Mouse (Mus musculus) liver, embryonic 11.5 days (tissue): ENCODE data around the gene Cwf19l1. TPM values are rescaled to one million over a fixed set of nuclear protein-coding genes. Genes with fewer than 3 reads are reported as not detected.

Experiments used
- ATAC-seq: fragments of 200-750 bp; cut with Nextera tagmentation; replicated peaks from 2 replicates; pipeline ENCODE4 v1.8.0; 2017; ENCODE audit warnings: moderate number of reproducible peaks, mild to moderate bottlenecking, moderate TSS enrichment, moderate library complexity; ENCODE audit not compliant: low FRiP score
- DNase-seq: peaks from one replicate; pipeline ENCODE4 v3.0.0-alpha.2; 2017; ENCODE audit warnings: low spot score
- H3K27ac ChIP-seq: fragments of 300-500 bp; sonication (generic); 2 replicates; pipeline ENCODE4 v1.5.1; 2014; ENCODE audit warnings: mild to moderate bottlenecking, low read depth, low read length, control low read depth
- H3K27me3 ChIP-seq: fragments of 300-500 bp; sonication (generic); replicated peaks from 2 replicates; pipeline ENCODE4 v1.6.1; 2014; ENCODE audit warnings: low read length, mixed read lengths; ENCODE audit not compliant: control insufficient read depth, insufficient read depth
- H3K36me3 ChIP-seq: fragments of 300-500 bp; sonication (generic); 2 replicates; pipeline ENCODE4 v1.6.1; 2014; ENCODE audit warnings: mild to moderate bottlenecking, low read length, moderate library complexity, mixed read lengths; ENCODE audit not compliant: control insufficient read depth, insufficient read depth
- H3K4me1 ChIP-seq: fragments of 300-500 bp; sonication (generic); replicated peaks from 2 replicates; pipeline ENCODE4 v1.6.1; 2014; ENCODE audit warnings: low read length, mixed read lengths; ENCODE audit not compliant: control insufficient read depth, insufficient read depth
- H3K4me2 ChIP-seq: fragments of 300-500 bp; sonication (generic); 2 replicates; pipeline ENCODE4 v1.6.1; 2014; ENCODE audit warnings: mild to moderate bottlenecking, control low read depth, moderate library complexity
- H3K4me3 ChIP-seq: fragments of 300-500 bp; sonication (generic); 2 replicates; pipeline ENCODE4 v1.5.1; 2014; ENCODE audit warnings: low read depth, low read length, control low read depth
- H3K9ac ChIP-seq: fragments of 300-500 bp; sonication (generic); 2 replicates; pipeline ENCODE4 v1.6.1; 2014; ENCODE audit warnings: low read depth, low read length, control low read depth
- H3K9me3 ChIP-seq: fragments of 300-500 bp; sonication (generic); 2 replicates; pipeline ENCODE4 v1.6.1; 2016; ENCODE audit warnings: low read length, inconsistent platforms, mixed read lengths; ENCODE audit not compliant: control insufficient read depth
- WGBS: fragments of 180-500 bp; shearing (Covaris S2); extraction: QIAGEN DNeasy Blood & Tissue Kit; methylation state at CpG from one replicate; pipeline ENCODE4 v1.1.7; 2014; 5-methylcytosine and 5-hydroxymethylcytosine counted together
- polyA plus RNA-seq: library from polyadenylated mRNA; unstranded; fragments of >200 nt; fragmentation: Nextera tagmentation; extraction: Ambion mirVana; gene quantifications from 2 replicates; pipeline ENCODE4 v1.2.1, GENCODE M21; 2014

Gene Cwf19l1
- polyA plus RNA-seq, 1 experiment from 2014 or later = 42.3 TPM

DNA sequence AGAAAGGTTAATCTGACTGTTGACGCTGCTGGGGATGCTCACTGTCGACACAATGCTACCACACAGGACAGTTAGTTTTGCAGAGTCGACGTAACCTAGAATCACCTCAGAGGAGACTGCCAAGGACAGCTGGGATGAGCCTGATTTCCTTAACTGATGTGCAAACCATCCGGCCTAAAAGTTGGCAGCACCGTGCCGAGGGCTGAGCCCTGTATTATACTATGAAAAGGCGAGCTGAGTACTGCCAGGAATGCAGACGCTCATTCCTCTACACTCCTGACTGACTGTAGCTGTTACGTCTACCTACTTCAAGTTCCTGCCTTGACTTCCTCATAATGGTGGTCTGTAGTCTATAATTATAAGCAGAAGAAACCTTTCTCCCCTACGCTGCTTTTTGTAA is 60.7 kb downstream of the Cwf19l1 start:
- Histone ChIP-seq H3K27me3 (no peaks in the 10 kb centered on the region), H3K4me3 (no peak overlapping the region), H3K27ac (no peak overlapping the region), H3K9ac (no peak overlapping the region), H3K4me1 (no peaks in the 10 kb centered on the region; the same call in 1 of the 2 replicates), H3K4me2 (no peak overlapping the region), H3K36me3 (peaks cover 12% of the 10 kb centered on the region; the same call in 1 of the 2 replicates), H3K9me3 (no peaks in the 10 kb centered on the region)
- WGBS = 86% methylated on average over 11 of the region's 11 CpGs
- no peak for DNase-seq
- ATAC-seq = no peak

DNA sequence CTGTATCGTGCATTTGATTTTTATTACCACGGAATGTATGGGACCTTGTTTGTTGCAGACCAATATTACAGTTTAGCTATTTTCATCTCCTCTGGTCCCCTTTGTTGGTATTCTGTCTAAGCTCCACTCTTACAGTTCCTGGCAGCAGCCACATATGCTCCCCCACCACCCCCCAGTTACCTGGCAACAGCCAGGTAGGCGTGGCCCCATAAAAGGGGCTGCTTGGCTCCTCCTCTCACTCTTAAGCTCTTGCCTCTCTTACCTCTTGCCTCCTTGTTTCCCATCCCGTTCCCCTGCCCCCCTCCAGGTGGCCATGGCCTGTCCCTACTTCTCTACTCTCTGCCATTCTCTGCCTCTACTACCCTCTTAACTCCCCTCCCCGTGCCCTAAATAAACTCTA is 64.5 kb downstream of the Cwf19l1 start:
- H3K9ac ChIP-seq = no peak overlapping the region
- H3K4me2 ChIP-seq = no peak overlapping the region
- peaks cover 3% of the 10 kb centered on the region for H3K4me1 ChIP-seq
- DNase-seq (no peak), ATAC-seq (no peak)
- no peak overlapping the region for H3K4me3 ChIP-seq
- H3K9me3 ChIP-seq = no peaks in the 10 kb centered on the region
- no peaks in the 10 kb centered on the region for H3K27me3 ChIP-seq
- WGBS = 75% methylated on average over 5 of the region's 5 CpGs
- no peaks in the 10 kb centered on the region; the same call in 1 of the 2 replicates for H3K36me3 ChIP-seq
- no peak overlapping the region for H3K27ac ChIP-seq

DNA sequence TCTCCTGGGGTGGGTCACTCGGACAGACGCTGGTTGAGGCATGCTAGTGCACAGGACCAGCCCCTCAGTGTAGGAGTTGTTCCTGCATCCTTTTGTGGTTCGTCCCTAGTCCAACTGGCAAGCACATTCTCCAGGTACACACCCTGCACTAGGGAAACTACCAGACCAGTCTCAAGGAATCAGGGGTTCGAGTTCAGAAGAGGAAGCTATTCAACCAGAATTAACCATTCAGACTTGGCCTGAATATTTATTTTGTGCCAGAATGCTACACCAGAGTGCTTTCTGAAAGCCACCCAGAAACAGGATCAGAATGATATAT is 65.8 kb downstream of the Cwf19l1 start:
- DNase-seq = no peak
- peaks cover 3% of the 10 kb centered on the region for H3K4me1 ChIP-seq
- no peaks in the 10 kb centered on the region for H3K9me3 ChIP-seq
- H3K4me3 ChIP-seq = peak overlapping the region; percentile 80
- WGBS = 12% methylated on average over 4 of the region's 4 CpGs
- no peak for ATAC-seq
- H3K9ac ChIP-seq = peak overlapping the region; percentile 83
- H3K27me3 ChIP-seq = no peaks in the 10 kb centered on the region
- H3K4me2 ChIP-seq = peak overlapping the region; percentile 93
- H3K36me3 ChIP-seq = peaks cover 2% of the 10 kb centered on the region; the same call in 1 of the 2 replicates
- no peak overlapping the region for H3K27ac ChIP-seq

DNA sequence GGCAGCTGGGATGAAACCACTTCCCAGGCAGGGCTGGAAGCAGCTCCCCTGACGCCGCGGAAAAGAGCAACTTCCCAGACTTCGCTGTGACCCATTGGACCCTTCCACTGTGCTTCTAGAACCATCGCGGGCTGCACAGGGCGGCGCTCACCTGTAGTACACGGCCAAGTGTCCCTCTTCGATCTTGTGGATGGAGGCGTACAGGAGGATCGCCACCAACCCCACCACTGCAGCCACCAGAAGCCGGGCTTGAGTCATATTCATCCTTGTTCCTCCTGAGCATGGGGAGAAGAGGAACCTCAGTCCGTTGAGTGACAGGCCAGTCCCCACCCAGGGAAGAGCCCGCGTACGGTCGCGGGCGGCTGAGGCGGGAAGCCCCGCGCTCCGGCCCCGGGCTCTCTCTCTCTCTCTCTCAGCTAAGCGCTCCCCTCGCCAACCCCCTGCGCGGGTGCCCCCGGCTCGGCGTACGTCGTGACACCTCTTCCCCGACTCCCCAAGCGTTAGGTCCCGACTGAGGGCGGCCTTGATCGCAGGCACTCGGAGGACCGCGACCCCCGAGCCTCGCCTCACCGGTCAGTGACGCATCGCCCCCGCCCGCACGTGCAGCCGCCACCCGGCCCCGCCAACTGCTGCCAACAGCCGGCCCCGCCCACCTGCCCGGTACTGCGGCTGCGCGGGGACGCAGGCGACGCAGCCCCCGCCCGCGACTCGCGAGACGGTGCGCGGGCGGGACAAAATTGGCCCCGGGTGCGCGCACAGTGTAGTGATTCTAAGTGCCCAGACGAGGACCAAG is 66.4 kb downstream of the Cwf19l1 start, which contains the start of gene Erlin1:
Gene Erlin1, minus strand, starts transcription at position 665 of the 793 bp plus-strand sequence.
- H3K4me1 ChIP-seq = peaks cover 3% of the 10 kb centered on the region
- H3K4me3 ChIP-seq = peak within 1 kb of the TSS; percentile 80
- ATAC-seq = peak; percentile 89
- H3K27me3 ChIP-seq = no peaks in the 10 kb centered on the region
- WGBS = under 1% methylated on average over 75 of the region's 75 CpGs
- H3K9me3 ChIP-seq = no peaks in the 10 kb centered on the region
- H3K27ac ChIP-seq = peak within 1 kb of the TSS; percentile 43; the same call in 1 of the 2 replicates
- DNase-seq = peak; percentile 89
- peak within 1 kb of the TSS; percentile 93 for H3K4me2 ChIP-seq
- peak within 1 kb of the TSS; percentile 83 for H3K9ac ChIP-seq
- H3K36me3 ChIP-seq = peaks cover 2% of the 10 kb centered on the region; the same call in 1 of the 2 replicates

DNA sequence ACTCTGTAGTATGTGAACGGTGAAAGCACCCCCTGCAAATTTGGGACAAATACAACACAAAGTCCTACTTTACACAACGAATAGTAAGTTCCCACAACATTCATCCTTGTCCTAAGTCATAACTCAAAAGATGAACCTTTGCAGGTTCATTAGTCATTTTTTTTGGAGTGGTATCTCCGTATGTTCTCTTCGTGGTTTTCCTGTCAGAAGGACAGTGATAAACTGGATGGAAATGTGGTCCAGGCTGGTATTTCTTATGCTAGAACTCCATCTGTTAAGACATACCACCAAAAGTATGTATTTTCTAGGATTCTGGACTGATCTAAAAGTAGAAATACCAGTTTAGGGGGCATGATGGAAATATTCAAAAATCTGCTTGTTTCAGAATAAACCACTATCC is 67.4 kb downstream of the Cwf19l1 start:
- DNase-seq (no peak), ATAC-seq (no peak)
- H3K36me3 ChIP-seq = peaks cover 2% of the 10 kb centered on the region; the same call in 1 of the 2 replicates
- H3K4me1 ChIP-seq = peaks cover 3% of the 10 kb centered on the region
- no peaks in the 10 kb centered on the region for H3K27me3 ChIP-seq
- H3K9me3 ChIP-seq = no peaks in the 10 kb centered on the region
- H3K4me2 ChIP-seq = peak overlapping the region; percentile 93
- peak overlapping the region; percentile 80 for H3K4me3 ChIP-seq
- no peak overlapping the region; the same call in 1 of the 2 replicates for H3K9ac ChIP-seq
- WGBS = 56% methylated on average over 4 of the region's 4 CpGs
- H3K27ac ChIP-seq = no peak overlapping the region

DNA sequence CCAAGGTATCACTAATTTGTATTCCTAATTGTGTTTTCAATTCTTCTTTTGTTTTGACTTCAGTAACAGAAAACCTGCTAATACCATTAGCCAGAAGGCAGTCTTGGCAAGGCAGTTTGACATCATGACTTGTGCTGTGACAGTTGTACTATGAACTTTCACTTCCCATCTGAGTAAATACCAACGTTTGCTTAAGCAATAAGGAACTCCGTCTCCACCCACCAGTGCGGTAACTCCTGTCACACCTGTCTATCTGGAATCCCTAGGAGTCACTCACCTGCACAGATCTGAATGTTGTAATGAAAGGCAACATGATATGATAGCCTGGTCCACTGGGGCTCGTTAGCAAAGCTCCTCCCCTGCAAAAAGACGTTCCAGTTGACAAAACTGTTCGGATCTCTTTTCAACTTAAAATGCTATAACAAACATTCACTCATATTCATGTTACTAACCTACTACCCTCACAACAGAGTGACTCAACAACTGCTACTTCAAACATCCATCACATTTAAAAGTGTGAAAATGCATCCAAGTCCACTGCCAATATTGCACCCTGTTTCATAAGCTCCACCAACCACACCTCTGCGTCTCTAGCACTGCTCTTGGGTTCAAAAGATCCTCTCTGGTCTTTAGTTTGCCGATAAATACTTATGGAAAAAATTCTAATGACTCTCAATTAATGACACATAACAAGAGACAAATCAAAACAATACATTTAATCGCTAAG is 68.2 kb downstream of the Cwf19l1 start:
- no peak overlapping the region for H3K4me3 ChIP-seq
- WGBS = 70% methylated on average over 9 of the region's 9 CpGs
- peak overlapping the region; percentile 37 for H3K4me2 ChIP-seq
- H3K27me3 ChIP-seq = no peaks in the 10 kb centered on the region
- DNase-seq (no peak), ATAC-seq (no peak)
- H3K9me3 ChIP-seq = no peaks in the 10 kb centered on the region
- H3K36me3 ChIP-seq = peaks cover 4% of the 10 kb centered on the region; the same call in 1 of the 2 replicates
- H3K9ac ChIP-seq = no peak overlapping the region; the same call in 1 of the 2 replicates
- no peak overlapping the region for H3K27ac ChIP-seq
- peaks cover 3% of the 10 kb centered on the region for H3K4me1 ChIP-seq

DNA sequence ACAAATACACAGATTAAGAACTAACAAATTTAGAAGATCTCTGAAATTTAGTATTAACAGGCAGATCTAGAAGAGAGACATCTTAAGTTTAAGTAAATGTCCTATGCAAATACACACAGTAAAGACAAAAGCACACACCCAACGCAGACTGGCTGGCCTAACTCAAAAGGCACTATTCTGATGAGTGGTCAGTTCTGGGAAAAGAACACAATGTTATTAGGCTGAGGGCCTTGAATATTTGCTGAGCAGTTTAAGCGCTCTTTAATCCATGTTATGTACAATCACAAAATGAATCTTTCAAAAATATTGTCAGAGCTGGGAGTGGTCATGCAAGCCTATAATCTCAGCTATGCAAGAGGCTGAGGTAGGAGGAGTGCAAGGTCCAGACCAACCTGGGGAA is 70.9 kb downstream of the Cwf19l1 start:
- no peak for DNase-seq
- no peak overlapping the region for H3K9ac ChIP-seq
- H3K27ac ChIP-seq = no peak overlapping the region
- 93% methylated on average over 2 of the region's 2 CpGs for WGBS
- no peak overlapping the region for H3K4me3 ChIP-seq
- H3K9me3 ChIP-seq = no peaks in the 10 kb centered on the region
- no peak for ATAC-seq
- no peaks in the 10 kb centered on the region for H3K27me3 ChIP-seq
- no peak overlapping the region for H3K4me2 ChIP-seq
- H3K4me1 ChIP-seq = peaks cover 3% of the 10 kb centered on the region; the same call in 1 of the 2 replicates
- peaks cover 5% of the 10 kb centered on the region; the same call in 1 of the 2 replicates for H3K36me3 ChIP-seq

DNA sequence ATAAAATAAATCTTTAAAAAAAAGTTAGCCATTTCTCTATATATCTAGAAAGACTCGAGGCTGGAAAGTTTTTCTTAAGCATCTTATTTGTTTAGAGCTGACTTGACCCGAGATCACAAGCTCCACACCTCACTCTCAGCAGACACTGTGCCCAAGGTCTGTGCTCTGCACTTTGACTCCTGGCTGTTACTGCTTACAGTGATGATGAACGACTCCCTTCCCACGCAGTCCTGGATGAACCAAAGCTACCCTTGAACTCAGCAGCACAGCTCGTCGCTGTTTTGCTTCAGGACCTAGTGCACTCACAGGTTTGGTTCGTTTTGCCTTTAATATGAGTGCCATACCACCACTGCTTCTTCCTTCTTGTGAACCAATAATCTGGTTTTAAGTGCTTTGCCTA is 71.9 kb downstream of the Cwf19l1 start:
- H3K36me3 ChIP-seq = peaks cover 9% of the 10 kb centered on the region; the same call in 1 of the 2 replicates
- H3K4me1 ChIP-seq = 0 out of 2 replicates have a peak, but pooled peaks cover 3% of the 10 kb centered on the region
- no peaks in the 10 kb centered on the region for H3K9me3 ChIP-seq
- DNase-seq (no peak), ATAC-seq (no peak)
- no peak overlapping the region for H3K4me3 ChIP-seq
- no peaks in the 10 kb centered on the region for H3K27me3 ChIP-seq
- no peak overlapping the region for H3K4me2 ChIP-seq
- no peak overlapping the region for H3K27ac ChIP-seq
- 83% methylated on average over 7 of the region's 7 CpGs for WGBS
- no peak overlapping the region for H3K9ac ChIP-seq
